Mouse (Mus musculus) G1E (cell line): ENCODE results near the gene Mfsd12. TPM values are rescaled to one million over a fixed set of nuclear protein-coding genes. Genes with fewer than 3 reads are reported as not detected.

ENCODE experiments used
- ATAC-seq: 2 replicates; pipeline ENCODE4 v1.8.0; 2016; ENCODE audit warnings: mild to moderate bottlenecking; ENCODE audit not compliant: insufficient number of reproducible peaks, poor library complexity, low FRiP score, severe bottlenecking; ENCODE audit errors: extremely low read depth
- DNase-seq: peaks from one replicate; pipeline ENCODE4 v3.0.0; 2012; ENCODE audit warnings: low spot score
- H3K27me3 ChIP-seq: 2 replicates; pipeline ENCODE4 v1.6.1; 2012; ENCODE audit warnings: mild to moderate bottlenecking, low read length, inconsistent platforms; ENCODE audit not compliant: insufficient read depth
- H3K36me3 ChIP-seq: replicated peaks from 2 replicates; pipeline ENCODE3; 2012; ENCODE audit warnings: mild to moderate bottlenecking, inconsistent platforms
- H3K4me1 ChIP-seq: 2 replicates; pipeline ENCODE4 v1.6.1; 2012; ENCODE audit warnings: low read depth, low read length, inconsistent platforms, mixed read lengths; ENCODE audit not compliant: insufficient read depth
- H3K4me3 ChIP-seq: 2 replicates; pipeline ENCODE4 v1.5.1; 2012; ENCODE audit warnings: low read depth, mild to moderate bottlenecking, inconsistent platforms, low read length, moderate library complexity, mixed read lengths
- H3K9me3 ChIP-seq: replicated peaks from 2 replicates; pipeline ENCODE4 v1.6.1; 2012; ENCODE audit warnings: inconsistent platforms
- CTCF ChIP-seq: IDR thresholded peaks from 2 replicates; pipeline ENCODE4 v1.5.1; 2012; ENCODE audit warnings: low read depth, low read length, inconsistent platforms, mixed read lengths
- GATA1 ChIP-seq: IDR thresholded peaks from 2 replicates; pipeline ENCODE4 v1.6.1; 2012; ENCODE audit warnings: borderline replicate concordance, low read length, inconsistent platforms, mixed read lengths
- GATA2 ChIP-seq: IDR thresholded peaks from 2 replicates; pipeline ENCODE4 v1.6.1; 2012; ENCODE audit warnings: low read depth, low read length, inconsistent platforms, borderline replicate concordance
- POLR2AphosphoS5 ChIP-seq: IDR thresholded peaks from 2 replicates; pipeline ENCODE4 v1.6.1; 2012; ENCODE audit warnings: low read depth, low read length, inconsistent platforms; ENCODE audit not compliant: insufficient replicate concordance
- TAL1 ChIP-seq: conservative IDR thresholded peaks from 2 replicates; pipeline ENCODE4 v1.6.1; 2012; ENCODE audit warnings: low read depth, low read length, inconsistent platforms, mixed read lengths
- polyA plus RNA-seq: library from polyadenylated mRNA; stranded (reverse); fragments of >175 nt; gene quantifications from 2 replicates; pipeline ENCODE4 v1.2.3, GENCODE M21; 2012
- total RNA-seq, 2 experiments: library from RNA; stranded (forward) in 1 of 2; stranded (reverse) in 1 of 2; fragments of 200-1000 nt in 1 of 2; fragments of >200 nt in 1 of 2; fragmentation: Nextera tagmentation in 1 of 2; gene quantifications; 2 replicates each; pipeline ENCODE4 v1.2.3; 2014 to 2017

The Mfsd12 gene
- total and polyA plus RNA-seq, 3 experiments: 13.1 to 46.7 (median 14.4) TPM

DNA sequence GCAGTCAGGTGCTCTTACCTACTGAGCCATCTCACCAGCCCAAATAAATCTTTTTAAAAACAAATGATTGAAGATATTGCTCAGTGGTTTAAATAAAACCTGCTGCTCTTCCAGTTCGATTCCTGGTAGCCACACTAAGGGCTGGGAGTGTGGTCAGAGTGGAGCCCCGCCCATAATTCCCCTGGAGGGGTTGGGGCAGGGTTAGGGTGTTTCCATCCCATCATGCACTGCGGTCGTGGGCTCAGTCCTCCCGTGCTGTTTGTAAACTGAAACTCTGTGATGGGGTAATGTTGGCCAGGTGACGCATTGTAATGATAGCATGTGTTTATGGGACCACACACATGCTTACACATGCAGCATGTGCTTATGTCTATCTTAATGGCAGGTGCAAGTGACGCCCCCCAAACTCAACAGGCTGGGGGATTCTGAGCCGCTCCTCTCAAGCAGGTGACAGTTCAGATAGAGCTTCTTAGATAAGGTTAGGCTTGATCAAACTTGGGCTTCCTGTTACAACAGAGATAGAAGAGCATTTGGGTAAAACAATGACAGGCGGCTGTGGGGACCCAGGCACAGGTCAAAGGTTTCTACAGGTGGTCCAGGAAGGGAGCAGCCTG, 5.5 kb upstream of the Mfsd12 start:
- no peak for ATAC-seq
- peak; percentile 68 for DNase-seq
- Histone ChIP-seq H3K27me3 (no peaks in the 10 kb centered on the region; the same call in 1 of the 2 replicates), H3K4me1 (peaks cover 76% of the 10 kb centered on the region), H3K4me3 (peak overlapping the region; percentile 65), H3K9me3 (no peaks in the 10 kb centered on the region), H3K36me3 (peaks cover 22% of the 10 kb centered on the region)
- TF ChIP-seq GATA2: no peak
- no peak for TF ChIP-seq TAL1
- no peak for TF ChIP-seq POLR2AphosphoS5
- TF ChIP-seq CTCF: no peak
- TF ChIP-seq GATA1: no peak

- Histone ChIP-seq H3K4me1 (peaks cover 76% of the 10 kb centered on the region), H3K4me3 (no peak overlapping the region), H3K36me3 (peaks cover 14% of the 10 kb centered on the region), H3K27me3 (no peaks in the 10 kb centered on the region), H3K9me3 (no peaks in the 10 kb centered on the region)
- TF ChIP-seq POLR2AphosphoS5 (no peak), TAL1 (no peak), GATA2 (no peak), CTCF (no peak)
- DNase-seq (no peak), ATAC-seq (no peak)
Measured at GRCm38 (mm10) chr10:81354738-81355477, 2.4 kb upstream of the Mfsd12 start.

GRCm38 (mm10) chr10:81355533-81355932, 1.8 kb upstream of the Mfsd12 start:
- ATAC-seq (no peak), DNase-seq (no peak)
- Histone ChIP-seq H3K27me3 (no peaks in the 10 kb centered on the region), H3K9me3 (no peaks in the 10 kb centered on the region), H3K4me3 (no peak overlapping the region), H3K36me3 (peaks cover 20% of the 10 kb centered on the region), H3K4me1 (peaks cover 80% of the 10 kb centered on the region)
- TF ChIP-seq TAL1: no peak
- no peak for TF ChIP-seq POLR2AphosphoS5
- TF ChIP-seq GATA1: no peak
- no peak for TF ChIP-seq CTCF
- TF ChIP-seq GATA2: no peak

DNA sequence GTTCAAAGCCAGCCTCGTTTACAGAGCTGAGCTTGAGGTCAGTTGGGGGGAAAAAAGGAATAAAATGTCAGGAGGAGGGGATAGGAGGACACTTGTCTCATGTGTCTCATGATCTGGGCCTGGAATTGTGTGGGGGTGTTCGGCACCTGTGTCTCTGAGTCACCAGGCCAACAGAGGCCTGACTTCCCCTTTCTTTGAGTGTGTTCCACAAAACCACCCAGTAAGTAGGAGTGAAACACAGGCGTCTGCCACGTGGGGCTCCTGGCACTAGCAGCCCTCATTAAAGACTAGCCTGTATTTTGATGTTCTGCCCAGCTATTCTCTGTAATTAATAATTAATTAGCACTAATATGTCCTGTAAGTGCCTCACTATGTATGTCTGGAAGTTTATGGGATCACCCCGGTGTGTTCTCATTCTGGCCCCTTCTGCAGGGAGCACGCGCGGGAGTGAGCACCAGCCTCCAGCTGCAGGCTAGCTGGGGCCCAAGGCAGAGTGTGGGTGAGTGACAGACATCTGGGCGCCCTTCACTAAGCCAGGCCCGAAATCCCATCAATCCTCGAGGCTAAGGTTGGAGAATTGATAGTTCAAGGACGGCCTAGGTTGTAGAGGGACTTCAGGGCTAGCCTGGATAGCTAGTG, 820 bp upstream of the Mfsd12 start:
- Histone ChIP-seq H3K4me3 (peak overlapping the region; percentile 88; the same call in 1 of the 2 replicates), H3K4me1 (peaks cover 82% of the 10 kb centered on the region), H3K27me3 (no peaks in the 10 kb centered on the region), H3K36me3 (peaks cover 30% of the 10 kb centered on the region), H3K9me3 (no peaks in the 10 kb centered on the region)
- 0 out of 2 replicates have a peak, but pooled peaks have one; percentile 29 for ATAC-seq
- peak; percentile 76 for DNase-seq
- no peak for TF ChIP-seq TAL1
- no peak for TF ChIP-seq CTCF
- no peak for TF ChIP-seq GATA2
- TF ChIP-seq POLR2AphosphoS5: no peak
- no peak for TF ChIP-seq GATA1

DNA sequence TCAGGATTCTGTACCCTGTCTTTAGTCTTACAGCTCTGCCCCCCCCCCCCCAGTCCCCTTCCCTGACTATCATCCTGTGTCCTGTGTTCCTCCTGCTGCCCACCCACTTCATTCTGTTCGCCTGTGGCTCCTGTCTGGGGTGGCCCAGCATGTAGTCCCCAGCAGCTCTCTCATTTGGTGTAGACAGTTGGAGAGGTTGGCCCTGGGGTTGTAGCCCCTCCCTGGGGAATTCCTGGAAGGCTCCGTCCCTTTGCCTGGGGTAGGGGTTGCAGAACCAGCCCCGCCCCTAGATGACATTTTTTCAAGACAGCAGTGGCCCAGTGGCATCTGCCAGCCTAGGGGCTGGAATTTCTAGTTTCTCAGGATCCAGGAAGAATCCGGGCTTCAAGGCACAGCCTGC, 918 bp downstream of the Mfsd12 start:
- DNase-seq (peak; percentile 41), ATAC-seq (no peak)
- Histone ChIP-seq H3K36me3 (peaks cover 47% of the 10 kb centered on the region), H3K27me3 (no peaks in the 10 kb centered on the region), H3K9me3 (no peaks in the 10 kb centered on the region), H3K4me3 (peak overlapping the region; percentile 88), H3K4me1 (peaks cover 85% of the 10 kb centered on the region)
- TF ChIP-seq POLR2AphosphoS5 (no peak), GATA2 (no peak), CTCF (no peak), TAL1 (no peak), GATA1 (no peak)

DNA sequence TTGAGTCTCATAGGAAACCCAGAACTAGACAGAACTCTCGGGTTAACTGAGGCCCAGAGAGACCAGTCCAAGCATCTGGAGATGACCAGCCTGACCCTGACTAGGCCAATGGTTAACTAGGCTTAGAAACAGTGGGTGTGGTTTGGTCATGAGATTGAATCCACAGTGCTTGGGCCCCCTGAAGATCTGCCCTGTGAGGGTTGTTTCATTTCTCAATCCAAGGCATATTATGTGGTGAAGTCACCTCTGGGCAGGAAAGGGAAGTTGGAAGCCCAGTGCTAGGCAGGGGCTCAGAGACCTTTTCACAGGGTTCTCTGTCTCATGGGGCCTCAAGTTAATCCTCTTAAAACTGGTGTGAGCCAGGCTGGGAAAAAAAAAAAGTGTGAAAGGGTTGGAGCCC, 1.6 kb downstream of the Mfsd12 start:
- H3K9me3 ChIP-seq: no peaks in the 10 kb centered on the region
- ATAC-seq (peak; percentile 4; the same call in 1 of the 2 replicates), DNase-seq (peak; percentile 43)
- peaks cover 53% of the 10 kb centered on the region for H3K36me3 ChIP-seq
- H3K4me1 ChIP-seq: peaks cover 91% of the 10 kb centered on the region
- H3K27me3 ChIP-seq: no peaks in the 10 kb centered on the region
- peak overlapping the region; percentile 88 for H3K4me3 ChIP-seq
- TF ChIP-seq GATA1 (no peak), POLR2AphosphoS5 (no peak), CTCF (no peak), GATA2 (no peak), TAL1 (no peak)
